Mouse (Mus musculus): ENCODE data around the gene Smgc. TPM values are rescaled to one million over a fixed set of nuclear protein-coding genes. Genes with fewer than 3 reads are reported as not detected.
"Not testable (repeated sequence)": the region's sequence is repeated elsewhere in the genome, so short reads cannot be mapped to it uniquely, and the experiment has no call there.

Smgc gene
- polyA plus RNA-seq (2014; fragmentation: Nextera tagmentation; extraction: Ambion mirVana): not detected in 2 replicates

DNA sequence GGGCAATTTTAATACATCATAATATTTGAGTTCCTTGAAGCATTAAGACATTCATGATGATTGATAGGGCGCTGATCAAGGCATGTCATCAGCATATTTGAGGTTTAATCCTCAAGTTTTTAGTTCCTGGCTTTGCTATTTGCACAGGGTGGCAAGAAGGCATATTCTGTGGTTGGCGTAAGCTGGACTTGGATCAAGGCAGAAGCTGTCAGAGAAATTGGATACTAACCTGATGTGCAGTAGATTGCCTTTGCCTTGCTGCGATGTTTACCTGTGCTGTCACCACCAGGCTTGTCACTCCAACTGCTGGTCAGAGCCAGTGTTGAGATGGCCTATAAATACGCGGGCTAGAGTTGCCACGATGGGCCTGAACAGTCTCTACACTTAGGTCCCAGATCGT is at the start of gene Smgc:
Smgc (plus strand) TSS at position 301 of the 400 bp plus-strand sequence.
- ATAC-seq (ENCODE audit: low FRiP score): no peak
- Histone ChIP-seq H3K4me1 (ENCODE audit: control insufficient read depth, insufficient read depth, low read length) (no peaks in the 10 kb centered on the region), H3K9ac (ENCODE audit: low read length) (no peak within 1 kb of the TSS), H3K9me3 (ENCODE audit: control insufficient read depth, low read length) (no peaks in the 10 kb centered on the region), H3K4me3 (ENCODE audit: low read depth, low read length) (no peak within 1 kb of the TSS), H3K4me2 (no peak within 1 kb of the TSS), H3K27me3 (ENCODE audit: control insufficient read depth, insufficient read depth, low read length) (no peaks in the 10 kb centered on the region), H3K27ac (ENCODE audit: low read depth, low read length) (no peak within 1 kb of the TSS), H3K36me3 (ENCODE audit: control insufficient read depth, insufficient read depth, low read length) (no peaks in the 10 kb centered on the region)
- 95% methylated on average over 7 of the region's 7 CpGs for WGBS
- DNase-seq (ENCODE audit: low spot score, missing footprints): no peak

DNA sequence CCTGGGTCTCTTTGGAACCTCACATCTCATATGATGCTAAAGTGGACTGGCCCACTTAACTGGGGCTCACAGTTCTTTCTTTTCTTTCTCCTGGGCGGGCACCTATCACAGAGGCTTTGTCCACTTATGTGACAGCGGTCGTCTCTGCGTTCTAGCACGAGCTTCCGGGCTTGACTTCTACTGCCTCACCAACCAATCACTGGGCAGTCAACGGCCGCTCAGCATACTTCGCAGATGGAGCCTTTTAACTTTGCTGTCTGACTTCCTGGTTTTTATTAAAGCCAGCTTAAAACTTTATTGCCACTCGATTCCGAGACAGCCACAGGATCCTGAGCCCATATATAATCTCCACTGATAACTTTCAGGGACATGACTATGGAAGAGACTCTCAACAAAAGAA is 49.7 kb upstream of the Smgc start:
- no peak for ATAC-seq (ENCODE audit: low FRiP score)
- no peak overlapping the region for H3K9ac ChIP-seq (ENCODE audit: low read length)
- H3K4me1 ChIP-seq (ENCODE audit: control insufficient read depth, insufficient read depth, low read length): no peaks in the 10 kb centered on the region
- DNase-seq (ENCODE audit: low spot score, missing footprints): no peak
- no peaks in the 10 kb centered on the region for H3K9me3 ChIP-seq (ENCODE audit: control insufficient read depth, low read length)
- H3K4me2 ChIP-seq: no peak overlapping the region
- no peak overlapping the region for H3K27ac ChIP-seq (ENCODE audit: low read depth, low read length)
- 91% methylated on average over 11 of the region's 11 CpGs for WGBS
- H3K36me3 ChIP-seq (ENCODE audit: control insufficient read depth, insufficient read depth, low read length): no peaks in the 10 kb centered on the region
- H3K27me3 ChIP-seq (ENCODE audit: control insufficient read depth, insufficient read depth, low read length): no peaks in the 10 kb centered on the region
- no peak overlapping the region for H3K4me3 ChIP-seq (ENCODE audit: low read depth, low read length)

DNA sequence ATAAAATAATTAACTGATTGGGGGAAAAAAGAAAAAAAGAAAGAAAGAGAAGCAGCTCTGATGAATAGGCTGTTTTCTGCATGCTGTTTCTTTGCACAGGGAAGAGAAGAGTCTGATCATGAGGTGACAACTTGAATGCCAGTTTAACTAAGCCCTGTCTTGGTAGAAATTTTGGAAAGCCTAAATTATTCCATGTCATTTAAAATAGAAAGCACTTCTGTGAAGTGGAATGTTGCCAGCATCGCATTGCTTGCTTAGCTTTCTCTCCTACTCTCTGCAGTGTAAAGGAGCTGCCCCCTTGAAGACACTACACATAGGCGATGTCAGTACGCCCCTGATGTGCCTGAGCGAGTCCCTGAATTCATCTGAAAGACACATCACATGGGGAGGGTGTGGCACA is 31.6 kb upstream of the Smgc start:
- no peak overlapping the region for H3K4me3 ChIP-seq (ENCODE audit: low read depth, low read length)
- H3K9ac ChIP-seq (ENCODE audit: low read length): no peak overlapping the region
- H3K27ac ChIP-seq (ENCODE audit: low read depth, low read length): no peak overlapping the region
- no peaks in the 10 kb centered on the region for H3K4me1 ChIP-seq (ENCODE audit: control insufficient read depth, insufficient read depth, low read length)
- ATAC-seq (ENCODE audit: low FRiP score): no peak
- no peak overlapping the region for H3K4me2 ChIP-seq
- H3K36me3 ChIP-seq (ENCODE audit: control insufficient read depth, insufficient read depth, low read length): no peaks in the 10 kb centered on the region
- no peak for DNase-seq (ENCODE audit: low spot score, missing footprints)
- no peaks in the 10 kb centered on the region for H3K9me3 ChIP-seq (ENCODE audit: control insufficient read depth, low read length)
- 85% methylated on average over 4 of the region's 4 CpGs for WGBS
- no peaks in the 10 kb centered on the region for H3K27me3 ChIP-seq (ENCODE audit: control insufficient read depth, insufficient read depth, low read length)

DNA sequence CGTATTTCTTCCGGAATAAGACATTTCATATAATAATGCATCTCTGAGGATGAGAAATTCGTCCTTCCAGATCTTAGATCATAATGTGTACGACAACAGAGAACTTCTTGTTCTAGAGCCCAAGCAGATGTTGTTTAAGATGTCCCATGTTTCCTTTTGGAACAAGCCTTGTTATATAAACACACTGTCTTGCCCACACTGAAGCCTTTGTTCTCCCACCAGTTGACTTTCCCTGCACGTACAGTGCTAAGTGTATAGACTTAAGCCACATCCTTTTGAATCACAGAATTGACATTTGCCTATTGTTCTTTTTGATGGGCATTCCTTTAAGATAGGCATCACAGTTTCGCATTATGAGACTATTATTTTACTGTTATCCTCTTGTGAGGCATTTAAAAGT is 2.7 kb upstream of the Smgc start:
- no peak overlapping the region for H3K27ac ChIP-seq (ENCODE audit: low read depth, low read length)
- 83% methylated on average over 6 of the region's 6 CpGs for WGBS
- H3K4me2 ChIP-seq: no peak overlapping the region

GRCm38 (mm10) chr15:91864130-91864529 is 26.1 kb downstream of the Smgc start:
- not testable (repeated sequence) for DNase-seq (ENCODE audit: low spot score, missing footprints); H3K27ac ChIP-seq (ENCODE audit: low read depth, low read length); ATAC-seq (ENCODE audit: low FRiP score)

More for the DNA sequence above, 2.7 kb upstream of the Smgc start:
- no peaks in the 10 kb centered on the region for H3K36me3 ChIP-seq (ENCODE audit: control insufficient read depth, insufficient read depth, low read length)
- DNase-seq (ENCODE audit: low spot score, missing footprints) (no peak), ATAC-seq (ENCODE audit: low FRiP score) (no peak)
- no peak overlapping the region for H3K4me3 ChIP-seq (ENCODE audit: low read depth, low read length)
- H3K27me3 ChIP-seq (ENCODE audit: control insufficient read depth, insufficient read depth, low read length): no peaks in the 10 kb centered on the region
- H3K9ac ChIP-seq (ENCODE audit: low read length): no peak overlapping the region
- H3K4me1 ChIP-seq (ENCODE audit: control insufficient read depth, insufficient read depth, low read length): no peaks in the 10 kb centered on the region
- H3K9me3 ChIP-seq (ENCODE audit: control insufficient read depth, low read length): no peaks in the 10 kb centered on the region

DNA sequence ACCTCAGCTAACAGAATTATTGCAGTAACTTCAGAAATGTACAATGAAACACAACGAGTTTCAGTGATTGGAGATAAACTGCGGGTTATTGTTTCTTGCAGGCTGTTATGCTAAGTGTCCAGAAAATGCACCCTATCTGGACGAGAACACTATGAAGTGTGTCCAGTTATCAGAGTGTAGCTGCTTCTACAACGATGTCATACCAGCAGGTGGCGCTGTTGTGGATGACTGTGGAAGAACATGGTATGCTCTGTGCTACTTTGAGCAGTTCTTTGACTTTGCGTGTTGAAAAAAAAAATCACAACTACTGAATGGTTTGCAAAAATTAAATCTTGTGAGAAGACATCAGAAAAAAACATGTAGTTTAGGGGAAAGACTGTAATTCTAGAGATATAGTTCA is 62.2 kb downstream of the Smgc start:
- 64% methylated on average over 6 of the region's 6 CpGs for WGBS
- no peaks in the 10 kb centered on the region for H3K36me3 ChIP-seq (ENCODE audit: control insufficient read depth, insufficient read depth, low read length)
- peak; percentile 90 for DNase-seq (ENCODE audit: low spot score, missing footprints)

More at GRCm38 (mm10) chr15:91864130-91864529, 26.1 kb downstream of the Smgc start:
- H3K4me1 ChIP-seq (ENCODE audit: control insufficient read depth, insufficient read depth, low read length); H3K27me3 ChIP-seq (ENCODE audit: control insufficient read depth, insufficient read depth, low read length); H3K4me3 ChIP-seq (ENCODE audit: low read depth, low read length); H3K36me3 ChIP-seq (ENCODE audit: control insufficient read depth, insufficient read depth, low read length); H3K9me3 ChIP-seq (ENCODE audit: control insufficient read depth, low read length); H3K9ac ChIP-seq (ENCODE audit: low read length); H3K4me2 ChIP-seq: not testable (repeated sequence)
- WGBS: 13% methylated on average over 5 of the region's 5 CpGs

GRCm38 (mm10) chr15:91907046-91907445 is 69.0 kb downstream of the Smgc start:
- H3K9me3 ChIP-seq (ENCODE audit: control insufficient read depth, low read length); H3K4me2 ChIP-seq; H3K4me1 ChIP-seq (ENCODE audit: control insufficient read depth, insufficient read depth, low read length); H3K27ac ChIP-seq (ENCODE audit: low read depth, low read length); H3K27me3 ChIP-seq (ENCODE audit: control insufficient read depth, insufficient read depth, low read length); H3K36me3 ChIP-seq (ENCODE audit: control insufficient read depth, insufficient read depth, low read length); H3K9ac ChIP-seq (ENCODE audit: low read length); H3K4me3 ChIP-seq (ENCODE audit: low read depth, low read length); DNase-seq (ENCODE audit: low spot score, missing footprints); ATAC-seq (ENCODE audit: low FRiP score): not testable (repeated sequence)
- no CpG with 5 or more reads among the region's 11 CpGs for WGBS

More for the DNA sequence above, 62.2 kb downstream of the Smgc start:
- Histone ChIP-seq H3K4me3 (ENCODE audit: low read depth, low read length) (no peak overlapping the region), H3K9ac (ENCODE audit: low read length) (no peak overlapping the region), H3K27me3 (ENCODE audit: control insufficient read depth, insufficient read depth, low read length) (no peaks in the 10 kb centered on the region), H3K27ac (ENCODE audit: low read depth, low read length) (no peak overlapping the region), H3K4me1 (ENCODE audit: control insufficient read depth, insufficient read depth, low read length) (no peaks in the 10 kb centered on the region), H3K9me3 (ENCODE audit: control insufficient read depth, low read length) (no peaks in the 10 kb centered on the region), H3K4me2 (no peak overlapping the region)
- ATAC-seq (ENCODE audit: low FRiP score): no peak

Other genes starting within 250 kb of the Smgc start
- 2.5 and 4.2 TPM in 2 replicates for gene Lrrk2, start 165.1 kb upstream of the Smgc start, polyA plus RNA-seq (2014; fragmentation: Nextera tagmentation; extraction: Ambion mirVana)
- gene Cntn1, start 212.9 kb downstream of the Smgc start, polyA plus RNA-seq (2014; fragmentation: Nextera tagmentation; extraction: Ambion mirVana): 7.4 and 8.2 TPM in 2 replicates

All from midbrain, embryonic 11.5 days (tissue).